Mouse (Mus musculus) kidney, adult 18-20 months (tissue): ENCODE data around the gene Nmur1.
A peak's percentile ranks its signal among the peaks of the same experiment; 100 is the strongest.
"Not testable (repeated sequence)": the region's sequence is repeated elsewhere in the genome, so short reads cannot be mapped to it uniquely, and the experiment has no call there.

ENCODE experiments used
- DNase-seq: peaks from one replicate; pipeline ENCODE4 v3.0.0; 2021

Gene Nmur1

GRCm38 (mm10) chr1:86354186-86354585, 71.8 kb downstream of the Nmur1 start:
- no peak for DNase-seq

GRCm38 (mm10) chr1:86350576-86350975, 75.5 kb downstream of the Nmur1 start:
- no peak for DNase-seq

GRCm38 (mm10) chr1:86349696-86350095, 76.3 kb downstream of the Nmur1 start:
- no peak for DNase-seq

- DNase-seq, result no peak
Measured at GRCm38 (mm10) chr1:86349201-86349600, 76.8 kb downstream of the Nmur1 start.

GRCm38 (mm10) chr1:86348801-86349200, 77.2 kb downstream of the Nmur1 start:
- no peak for DNase-seq

- no peak for DNase-seq
Measured at GRCm38 (mm10) chr1:86348083-86348482, 77.9 kb downstream of the Nmur1 start.

- DNase-seq, result no peak
Measured at GRCm38 (mm10) chr1:86347716-86348045, 78.3 kb downstream of the Nmur1 start.

GRCm38 (mm10) chr1:86346851-86347715, 78.9 kb downstream of the Nmur1 start:
- no peak for DNase-seq

- no peak for DNase-seq
Measured at GRCm38 (mm10) chr1:86345956-86346355, 80.1 kb downstream of the Nmur1 start.

- no peak for DNase-seq
Measured at GRCm38 (mm10) chr1:86345069-86345468, 81.0 kb downstream of the Nmur1 start.

- DNase-seq, result no peak
Measured at GRCm38 (mm10) chr1:86343969-86344861, 81.8 kb downstream of the Nmur1 start.

GRCm38 (mm10) chr1:86343087-86343645, 82.9 kb downstream of the Nmur1 start:
- no peak for DNase-seq

GRCm38 (mm10) chr1:86342371-86342770, 83.7 kb downstream of the Nmur1 start:
- no peak for DNase-seq

GRCm38 (mm10) chr1:86341096-86341495, 84.9 kb downstream of the Nmur1 start:
- DNase-seq, result not testable (repeated sequence)

GRCm38 (mm10) chr1:86339156-86339812, 86.7 kb downstream of the Nmur1 start:
- DNase-seq, result peak; percentile 75

- no peak for DNase-seq
Measured at GRCm38 (mm10) chr1:86336330-86336729, 89.7 kb downstream of the Nmur1 start.
